Mouse (Mus musculus) myocyte (in vitro differentiated cells): ENCODE measurements around the gene Asf1b. TPM values are rescaled to one million over a fixed set of nuclear protein-coding genes. Genes with fewer than 3 reads are reported as not detected.

Source experiments
- H3K27me3 ChIP-seq: one replicate; pipeline ENCODE4 v1.6.1; 2011; ENCODE audit not compliant: control insufficient read depth, insufficient read depth, insufficient read length
- H3K36me3 ChIP-seq: one replicate; pipeline ENCODE4 v1.6.1; 2011; ENCODE audit not compliant: control insufficient read depth, insufficient read depth
- H3K4me2 ChIP-seq: one replicate; pipeline ENCODE4 v1.6.1; 2011; ENCODE audit warnings: low read depth, control low read depth
- H3K4me3 ChIP-seq: one replicate; pipeline ENCODE4 v1.5.1; 2011; ENCODE audit warnings: mild to moderate bottlenecking, control low read depth, moderate library complexity
- H3K79me2 ChIP-seq: one replicate; pipeline ENCODE4 v1.6.1; 2011; ENCODE audit not compliant: control insufficient read depth, insufficient read depth
- H3ac ChIP-seq: one replicate; pipeline ENCODE4 v1.6.1; 2011; ENCODE audit not compliant: control insufficient read depth, insufficient read length
- CEBPB ChIP-seq: IDR thresholded peaks from 2 replicates; pipeline ENCODE4 v1.6.1; 2011; ENCODE audit warnings: mild to moderate bottlenecking, moderate library complexity; ENCODE audit not compliant: poor library complexity, insufficient read depth, severe bottlenecking
- E2F4 ChIP-seq: IDR thresholded peaks from one replicate; pipeline ENCODE4 v1.6.1; 2011; ENCODE audit warnings: mild to moderate bottlenecking, control low read depth, moderate library complexity; ENCODE audit not compliant: insufficient read depth
- MAX ChIP-seq: IDR thresholded peaks from one replicate; pipeline ENCODE4 v1.6.1; 2011; ENCODE audit warnings: low read depth, mild to moderate bottlenecking, control low read depth
- MYOD1 ChIP-seq, 3 experiments: IDR thresholded peaks; one replicate each; pipeline ENCODE4 v1.6.1; 2011; ENCODE audit warnings: control low read depth in 2 of 3, low read depth in 2 of 3, mild to moderate bottlenecking in 2 of 3, moderate library complexity in 1 of 3; ENCODE audit not compliant: insufficient read length in 2 of 3, control insufficient read depth in 1 of 3
- MYOG ChIP-seq, 3 experiments: IDR thresholded peaks; one replicate each; pipeline ENCODE4 v1.6.1; 2011; ENCODE audit warnings: control low read depth in 2 of 3, low read depth in 2 of 3, mild to moderate bottlenecking in 2 of 3; ENCODE audit not compliant: insufficient read length in 2 of 3, control insufficient read depth in 1 of 3, insufficient read depth in 1 of 3
- POLR2A ChIP-seq: IDR thresholded peaks from one replicate; pipeline ENCODE4 v1.6.1; 2011; ENCODE audit warnings: low read depth, mild to moderate bottlenecking, control low read depth, moderate library complexity; ENCODE audit not compliant: insufficient read length
- POLR2AphosphoS2 ChIP-seq: IDR thresholded peaks from one replicate; pipeline ENCODE4 v1.6.1; 2011; ENCODE audit warnings: low read depth, control low read depth; ENCODE audit not compliant: insufficient read length
- REST ChIP-seq: IDR thresholded peaks from one replicate; pipeline ENCODE4 v1.6.1; 2011; ENCODE audit warnings: mild to moderate bottlenecking, control low read depth, moderate library complexity; ENCODE audit not compliant: insufficient read depth, insufficient read length
- SRF ChIP-seq: IDR thresholded peaks from one replicate; pipeline ENCODE4 v1.6.1; 2011; ENCODE audit warnings: low read depth; ENCODE audit not compliant: control insufficient read depth, insufficient read length
- TCF12 ChIP-seq: IDR thresholded peaks from one replicate; pipeline ENCODE4 v1.6.1; 2011; ENCODE audit warnings: mild to moderate bottlenecking, control low read depth; ENCODE audit not compliant: poor library complexity, insufficient read depth, severe bottlenecking
- TCF3 ChIP-seq: IDR thresholded peaks from one replicate; pipeline ENCODE4 v1.6.1; 2011; ENCODE audit warnings: low read depth, control low read depth; ENCODE audit not compliant: insufficient read length
- USF1 ChIP-seq: IDR thresholded peaks from one replicate; pipeline ENCODE4 v1.6.1; 2011; ENCODE audit warnings: low read depth, mild to moderate bottlenecking, control low read depth, moderate library complexity
- polyA plus RNA-seq: library from polyadenylated mRNA; unstranded; fragments of >200 nt; fragmentation: generic; extraction: Trizol; gene quantifications from one replicate; pipeline ENCODE4 v1.2.1, GENCODE M21; 2012; ENCODE audit warnings: missing spikeins

The Asf1b gene
- polyA plus RNA-seq, result 36.8 TPM

DNA sequence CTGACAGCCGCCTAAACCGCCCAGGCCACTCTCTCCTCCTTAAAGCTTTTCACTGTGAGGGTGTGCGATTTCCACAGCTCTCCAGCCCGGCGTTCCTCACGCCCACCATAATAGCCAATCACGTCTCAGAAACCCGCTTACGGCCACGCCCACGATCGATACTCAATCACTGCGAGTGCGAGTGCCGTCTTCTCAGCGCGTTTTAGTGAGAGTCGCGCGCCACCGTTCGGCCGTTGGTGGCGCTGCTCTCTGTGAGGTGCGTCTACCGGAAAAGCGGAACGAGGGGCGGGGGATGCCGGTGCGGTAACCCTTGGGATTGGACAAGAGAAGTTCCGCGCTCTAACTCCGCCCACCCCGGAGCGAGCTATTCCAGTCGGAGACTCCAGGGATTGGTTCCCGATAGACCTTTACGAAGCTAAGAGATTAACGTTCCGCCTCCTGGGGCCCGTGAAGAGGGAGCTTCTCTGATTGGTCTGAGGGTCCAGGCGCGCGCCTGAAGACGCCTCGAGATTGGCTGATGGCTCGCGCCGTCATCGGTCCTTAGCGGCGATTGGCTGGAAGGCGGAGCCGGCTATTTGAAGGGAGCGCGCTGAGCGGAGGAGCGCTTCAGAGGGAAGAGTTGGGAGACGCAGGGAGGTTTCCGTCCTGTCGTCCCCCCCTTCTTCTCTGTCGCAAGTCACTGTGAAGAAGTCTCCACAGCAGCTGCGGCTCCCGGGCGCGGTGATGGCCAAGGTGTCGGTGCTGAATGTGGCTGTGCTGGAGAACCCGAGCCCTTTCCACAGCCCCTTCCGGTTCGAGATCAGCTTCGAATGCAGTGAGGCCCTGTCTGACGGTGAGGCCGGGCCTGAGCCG is at the start of gene Asf1b, which contains the start of gene Gm10644:
Asf1b (plus strand) TSS at position 402 of the 852 bp plus-strand sequence.
Gm10644 (minus strand) TSS at position 100 of the 852 bp plus-strand sequence.
- Histone ChIP-seq H3K27me3 (no peaks in the 10 kb centered on the region), H3K4me2 (peak within 1 kb of the TSS; percentile 82), H3K36me3 (no peaks in the 10 kb centered on the region), H3K4me3 (peak within 1 kb of the TSS; percentile 59), H3K79me2 (peaks cover 25% of the 10 kb centered on the region), H3ac (peak within 1 kb of the TSS; percentile 5)
- TF ChIP-seq POLR2AphosphoS2 (peak; percentile 79), REST (no peak), E2F4 (peak; percentile 95), POLR2A (peak; percentile 84)

- Histone ChIP-seq H3ac (no peak overlapping the region), H3K4me2 (no peak overlapping the region), H3K79me2 (peaks cover 14% of the 10 kb centered on the region), H3K4me3 (no peak overlapping the region), H3K27me3 (no peaks in the 10 kb centered on the region), H3K36me3 (no peaks in the 10 kb centered on the region)
- TF ChIP-seq SRF (no peak), POLR2A (no peak)
Measured at GRCm38 (mm10) chr8:83908583-83908982, 46.7 kb upstream of the Asf1b start.

DNA sequence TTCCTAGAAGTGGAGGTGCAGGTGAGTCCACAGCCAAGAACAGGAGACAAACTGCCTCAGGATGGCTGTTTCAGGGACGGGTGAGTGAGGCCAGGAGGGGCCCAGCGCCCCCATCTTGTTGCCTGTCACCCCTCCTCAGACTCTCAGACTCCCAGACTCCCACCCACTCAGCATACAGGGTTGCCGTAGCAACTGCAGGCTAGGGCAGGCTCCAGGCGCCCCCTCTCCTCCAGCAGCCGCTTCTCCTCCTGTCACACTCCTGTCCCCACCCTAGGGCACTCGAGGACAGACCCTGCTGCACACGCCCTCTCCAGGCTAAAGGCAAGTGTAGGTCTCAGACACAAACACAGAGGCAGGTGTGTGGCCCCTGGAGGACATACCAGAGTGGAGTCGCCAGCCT is 46.0 kb upstream of the Asf1b start:
- Histone ChIP-seq H3K27me3 (no peaks in the 10 kb centered on the region), H3K4me3 (no peak overlapping the region), H3ac (no peak overlapping the region), H3K36me3 (no peaks in the 10 kb centered on the region), H3K79me2 (peaks cover 14% of the 10 kb centered on the region), H3K4me2 (no peak overlapping the region)
- TF ChIP-seq MAX (no peak), POLR2A (no peak), USF1 (no peak), TCF12 (no peak)

DNA sequence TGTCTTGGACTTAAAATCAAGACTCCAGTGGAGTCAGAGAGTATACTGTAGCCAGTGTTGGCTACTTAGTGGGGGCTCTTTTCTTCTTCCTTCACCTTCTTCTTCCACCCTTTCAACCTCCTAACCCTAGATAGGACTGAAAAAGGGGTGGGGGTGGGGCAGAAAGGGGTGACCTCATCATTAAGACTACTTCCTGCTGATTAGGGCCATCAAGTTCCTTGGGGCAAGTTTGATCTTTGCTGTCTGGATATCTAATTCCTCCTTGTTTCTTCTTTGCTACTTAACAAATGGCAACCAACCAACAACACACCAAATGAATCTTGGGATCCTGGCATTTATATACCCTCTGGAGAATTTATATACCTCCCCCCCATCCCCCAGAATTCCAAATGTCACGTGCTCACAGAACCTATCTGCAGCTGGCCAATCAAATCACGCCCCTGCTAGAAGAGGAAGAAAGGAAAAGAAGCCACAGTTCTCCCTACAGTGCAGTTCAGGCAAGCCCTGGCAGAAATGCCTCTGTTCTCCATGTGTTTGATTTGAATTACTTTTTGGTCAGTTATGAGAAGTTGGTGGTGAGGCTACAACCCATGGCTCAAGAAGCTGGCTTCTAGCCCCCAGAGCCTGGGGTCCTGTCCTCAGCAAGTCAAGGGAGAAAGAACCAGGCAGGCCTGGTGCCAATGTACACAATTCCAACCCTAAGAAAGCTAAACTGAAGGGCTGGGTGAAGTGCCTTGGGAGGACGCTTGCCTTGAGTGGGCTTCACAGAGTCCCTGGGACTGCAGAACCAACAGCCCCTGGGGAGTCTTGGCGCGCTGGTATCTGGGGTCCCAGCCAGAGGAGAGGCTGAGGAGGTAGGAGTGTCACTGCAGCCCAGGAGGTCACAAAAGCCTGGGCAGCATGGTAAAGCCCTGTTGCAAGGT is 43.2 kb upstream of the Asf1b start:
- Histone ChIP-seq H3K27me3 (no peaks in the 10 kb centered on the region), H3K79me2 (peaks cover 4% of the 10 kb centered on the region), H3K36me3 (no peaks in the 10 kb centered on the region), H3ac (no peak overlapping the region), H3K4me2 (no peak overlapping the region), H3K4me3 (no peak overlapping the region)
- no peak for TF ChIP-seq MYOD1 (IDR thresholded peaks at IDR 0.05; ENCODE audit: control insufficient read depth in 1 of 3, insufficient read length in 2 of 3, low read depth in 2 of 3)
- TF ChIP-seq MYOG (IDR thresholded peaks at IDR 0.05; ENCODE audit: control insufficient read depth in 1 of 3, insufficient read depth in 1 of 3, insufficient read length in 2 of 3, low read depth in 2 of 3), result no peak
- no peak for TF ChIP-seq TCF3
- TF ChIP-seq CEBPB, result no peak
- TF ChIP-seq USF1, result no peak
- TF ChIP-seq REST, result no peak
- TF ChIP-seq MAX, result no peak
- no peak for TF ChIP-seq E2F4
- no peak for TF ChIP-seq SRF
- no peak for TF ChIP-seq POLR2A
- TF ChIP-seq POLR2AphosphoS2, result no peak
- TF ChIP-seq TCF12, result no peak

GRCm38 (mm10) chr8:83914232-83914631 is 41.1 kb upstream of the Asf1b start:
- Histone ChIP-seq H3K36me3 (no peaks in the 10 kb centered on the region), H3K4me2 (no peak overlapping the region), H3K4me3 (no peak overlapping the region), H3K27me3 (no peaks in the 10 kb centered on the region), H3ac (no peak overlapping the region), H3K79me2 (peaks cover 4% of the 10 kb centered on the region)
- TF ChIP-seq REST (no peak), TCF3 (no peak), MYOG (IDR thresholded peaks at IDR 0.05; ENCODE audit: control insufficient read depth in 1 of 3, insufficient read depth in 1 of 3, insufficient read length in 2 of 3, low read depth in 2 of 3) (no peak), MAX (no peak), SRF (no peak), USF1 (no peak), POLR2AphosphoS2 (no peak), E2F4 (no peak)
